Mouse (Mus musculus) A20 (cell line): ENCODE measurements around the gene Rcc1.
"Not testable (repeated sequence)": the region's sequence is repeated elsewhere in the genome, so short reads cannot be mapped to it uniquely, and the experiment has no call there.

Experiments used
- DNase-seq: peaks from one replicate; pipeline ENCODE4 v3.0.0-alpha.2; 2011; ENCODE audit warnings: low read depth, low spot score

Gene Rcc1

DNA sequence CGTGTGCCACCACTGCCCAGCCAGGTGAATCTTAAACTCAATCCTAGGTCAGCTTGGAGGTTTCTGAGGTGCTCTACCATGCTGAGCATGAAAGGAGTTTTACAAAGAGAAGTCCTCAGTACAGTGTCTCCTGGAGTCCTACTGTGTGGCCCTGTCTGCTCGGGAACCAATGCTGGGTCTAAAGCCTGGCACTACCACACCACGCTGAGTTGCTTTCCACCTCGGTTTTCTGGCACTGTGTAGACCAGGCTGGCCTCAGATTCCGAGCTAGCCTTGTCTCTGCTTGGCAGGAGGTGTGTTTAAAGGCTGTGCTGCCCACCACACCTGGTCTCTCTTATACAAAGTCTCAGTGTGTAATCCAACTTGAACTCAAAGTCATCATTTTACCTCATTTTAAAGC lies 40.8 kb downstream of the Rcc1 start:
- DNase-seq, result no peak

GRCm38 (mm10) chr4:132311801-132312200 lies 41.6 kb downstream of the Rcc1 start:
- DNase-seq, result no peak

DNA sequence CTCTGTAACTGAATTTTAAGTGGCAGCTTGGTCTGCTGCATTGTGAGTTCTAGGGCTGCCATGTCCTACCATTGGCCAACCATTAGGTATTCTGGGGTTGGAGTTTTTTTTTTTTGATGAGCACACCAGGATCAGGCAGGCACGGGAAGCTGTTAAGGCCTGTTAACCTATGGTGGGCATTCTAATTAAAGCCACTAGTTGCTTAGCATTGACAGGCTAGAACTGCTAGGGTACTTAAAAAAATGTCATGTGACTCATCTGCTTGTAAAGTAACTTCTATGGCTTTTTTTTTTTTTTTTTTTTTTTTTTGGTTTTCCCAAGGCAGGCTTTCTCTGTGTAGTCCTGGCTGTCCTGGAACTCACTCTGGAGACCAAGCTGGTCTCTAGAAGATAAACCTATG lies 42.2 kb downstream of the Rcc1 start:
- no peak for DNase-seq

DNA sequence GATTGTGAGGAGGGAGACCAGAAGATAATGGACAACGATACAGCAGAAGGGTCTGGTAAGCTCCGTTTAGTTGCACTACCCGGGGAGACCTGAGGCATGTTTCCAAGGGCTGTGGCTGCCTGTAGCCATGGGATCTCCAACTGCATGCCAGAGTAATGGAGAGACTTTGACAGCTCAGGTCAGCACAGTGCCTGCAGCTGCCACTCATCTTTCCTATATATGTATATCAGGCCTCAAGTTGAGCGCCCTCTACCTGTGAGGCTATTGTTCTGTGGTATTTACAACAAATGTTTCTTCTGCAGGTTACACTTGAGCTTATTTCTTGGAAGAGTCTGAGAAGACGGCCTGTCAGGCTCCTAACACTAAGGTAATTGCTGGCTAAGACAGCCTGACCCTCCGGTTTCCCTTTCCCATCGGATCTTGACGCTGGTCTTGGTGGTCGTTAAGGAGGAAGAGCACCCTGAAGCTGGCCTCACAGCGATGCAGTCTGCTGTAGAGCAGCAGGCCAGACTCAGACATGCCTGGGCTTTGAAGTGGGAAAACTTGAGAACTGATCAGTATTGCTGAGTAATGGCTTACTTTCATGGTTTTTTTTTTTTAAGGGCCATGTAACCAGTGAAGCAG lies 43.4 kb downstream of the Rcc1 start:
- DNase-seq, result peak; percentile 69

GRCm38 (mm10) chr4:132309140-132309848 lies 44.1 kb downstream of the Rcc1 start:
- DNase-seq, result no peak

- peak; percentile 86 for DNase-seq
Observed at GRCm38 (mm10) chr4:132308437-132309139, 44.8 kb downstream of the Rcc1 start.

DNA sequence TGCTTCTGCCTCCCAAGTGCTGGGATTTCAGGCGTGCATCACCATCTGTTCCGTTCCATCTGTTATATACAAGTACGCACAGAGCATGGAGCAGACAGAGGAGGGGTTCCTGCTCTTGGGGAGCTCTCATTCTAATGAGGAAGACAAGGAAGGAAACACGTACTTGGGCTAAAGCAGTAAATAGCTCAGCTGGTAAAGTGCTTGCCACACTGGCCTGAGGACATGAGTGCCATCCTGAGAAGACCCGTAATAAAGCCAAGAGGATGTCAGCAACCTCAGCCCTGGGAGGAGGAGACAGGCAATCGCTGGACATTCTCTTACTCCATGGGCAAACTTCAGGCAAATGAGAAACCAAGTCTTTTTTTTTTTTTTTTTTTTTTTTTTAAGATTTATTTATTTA lies 47.4 kb downstream of the Rcc1 start:
- DNase-seq, result no peak

GRCm38 (mm10) chr4:132305276-132305675 lies 48.1 kb downstream of the Rcc1 start:
- DNase-seq, result no peak

DNA sequence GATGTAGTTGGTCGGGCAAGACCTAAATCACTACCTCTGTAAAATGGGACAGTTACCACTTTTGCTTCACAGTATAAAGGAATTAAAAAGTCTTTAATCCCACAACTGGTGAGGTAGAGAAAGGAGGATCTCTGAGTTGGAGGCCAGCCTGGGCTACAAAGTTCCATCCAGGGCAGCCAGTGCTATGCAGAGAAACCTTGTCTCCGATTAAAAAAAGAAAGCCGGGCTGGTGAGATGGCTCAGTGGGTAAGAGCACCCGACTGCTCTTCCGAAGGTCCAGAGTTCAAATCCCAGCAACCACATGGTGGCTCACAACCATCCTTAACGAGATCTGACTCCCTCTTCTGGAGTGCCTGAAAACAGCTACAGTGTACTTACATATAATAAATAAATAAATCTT lies 49.9 kb downstream of the Rcc1 start:
- not testable (repeated sequence) for DNase-seq

- peak; percentile 39 for DNase-seq
Observed at GRCm38 (mm10) chr4:132302939-132303479, 50.4 kb downstream of the Rcc1 start, which contains the start of gene Rab42. Rab42 (minus strand) TSS chr4:132303385.

- no peak for DNase-seq
Observed at GRCm38 (mm10) chr4:132301965-132302938, 51.2 kb downstream of the Rcc1 start.

DNA sequence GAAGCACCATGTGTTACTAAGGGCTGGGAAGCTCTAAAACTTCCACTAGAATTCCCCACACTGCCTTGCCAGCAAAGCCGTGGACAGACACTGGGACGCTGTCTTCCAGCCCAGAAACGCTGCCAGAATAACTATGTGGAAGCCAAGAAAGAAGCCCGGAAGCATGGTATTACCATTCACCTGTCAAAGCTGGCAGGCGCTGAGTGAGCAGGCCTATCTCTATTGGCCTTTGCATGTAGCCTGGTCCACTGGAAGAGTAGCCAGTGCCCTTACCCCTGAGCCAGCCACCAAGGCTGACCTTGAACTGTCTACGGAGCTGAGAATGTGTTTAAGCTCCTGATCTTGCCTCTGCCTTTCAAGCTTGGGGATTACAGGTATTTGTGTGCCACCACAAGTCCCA lies 51.9 kb downstream of the Rcc1 start:
- no peak for DNase-seq

DNA sequence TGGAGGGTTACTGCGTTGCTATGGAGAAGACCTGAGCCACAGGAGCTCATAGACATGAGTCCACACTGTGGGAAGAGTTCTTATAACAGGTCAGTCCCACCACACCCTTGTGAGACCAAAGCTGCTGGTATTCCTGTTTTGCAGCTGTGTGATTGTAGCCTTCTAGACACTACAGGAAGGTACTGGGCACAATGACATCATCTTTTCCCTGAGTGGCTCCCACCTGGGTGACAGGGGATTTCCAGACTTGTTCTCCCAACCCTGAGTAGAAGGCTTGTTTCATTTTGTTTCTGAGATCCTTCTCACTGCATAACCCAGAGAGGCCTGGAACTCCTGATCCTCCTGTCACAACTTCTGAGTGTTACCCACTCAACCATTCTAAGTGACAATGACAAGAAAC lies 53.6 kb downstream of the Rcc1 start:
- DNase-seq, result no peak

- no peak for DNase-seq
Observed at GRCm38 (mm10) chr4:132295696-132296390, 57.6 kb downstream of the Rcc1 start.

- DNase-seq, result no peak
Observed at GRCm38 (mm10) chr4:132293682-132294240, 59.6 kb downstream of the Rcc1 start.

DNA sequence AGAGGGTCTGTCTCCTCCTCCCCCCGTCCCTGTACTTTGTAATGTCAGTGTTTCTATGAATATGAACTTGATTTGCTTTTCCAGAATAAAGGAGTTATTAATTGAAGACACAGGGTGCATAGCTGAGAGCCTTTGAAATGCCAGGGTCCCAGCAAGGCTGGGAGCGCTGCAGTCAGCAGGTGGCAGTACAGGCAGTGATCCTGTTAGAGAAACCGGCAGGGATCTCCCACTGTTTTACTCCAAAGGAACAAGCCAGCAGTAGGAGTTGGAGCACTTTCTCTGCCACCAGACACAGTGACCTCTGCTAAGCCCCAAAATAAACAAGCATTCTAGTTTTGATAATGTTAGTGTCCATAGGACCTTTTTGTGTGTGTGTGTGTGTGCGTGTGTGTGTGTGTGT lies 60.4 kb downstream of the Rcc1 start:
- DNase-seq, result no peak

- no peak for DNase-seq
Observed at GRCm38 (mm10) chr4:132291624-132292335, 61.6 kb downstream of the Rcc1 start.

DNA sequence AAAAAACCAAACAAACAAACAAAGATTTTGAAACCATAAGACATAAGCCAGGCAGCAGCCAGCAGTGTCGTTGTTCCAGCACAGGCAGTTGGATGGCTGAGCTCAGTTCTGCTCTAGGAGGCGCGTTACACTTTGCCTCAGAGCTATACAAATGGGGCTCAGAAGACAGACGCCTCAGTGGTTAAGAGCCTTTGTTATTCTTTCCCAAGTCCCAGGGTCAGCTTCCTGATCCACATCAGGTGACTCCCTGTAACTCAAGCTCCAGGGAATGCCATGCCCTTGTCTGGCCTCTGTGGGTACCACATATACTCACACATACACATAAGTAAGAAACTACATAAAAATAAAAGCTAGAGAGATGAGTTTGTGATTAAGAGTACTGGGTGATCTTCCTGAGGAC lies 62.3 kb downstream of the Rcc1 start:
- no peak for DNase-seq

- DNase-seq, result not testable (repeated sequence)
Observed at GRCm38 (mm10) chr4:132288840-132289239, 64.6 kb downstream of the Rcc1 start.
